Comparison of ENCODE assay signal across 35 mouse cellular contexts in genomic region chr15:88895119-88895518, GRCm38 (mm10). TPM values are rescaled to one million over a fixed set of nuclear protein-coding genes. Genes with fewer than 3 reads are reported as not detected.
A peak's percentile ranks its signal among the peaks of the same experiment; 100 is the strongest.
DNase-seq lines count a peak whose midpoint lies in the region; ATAC-seq and TF ChIP-seq lines count a peak whose summit lies in the region.
"Had no signal": no experiment of that assay in that cellular context is flagged by ENCODE, and none has a peak within 500 bp of the region (broad histone marks: within the 10 kb centered on the region; RNA-seq: fewer than 3 reads in every experiment).

No protein-coding gene starts in this region.

- no peak overlapping the region for H3K4me3 ChIP-seq in kidney, postnatal 0 days (replicated peaks; ENCODE audit: low read depth, low read length)
- no peak overlapping the region for H3K4me3 ChIP-seq in ES-Bruce4 (ENCODE audit: low read depth, low read length)
- H3K4me3 ChIP-seq: embryonic facial prominence, embryonic 10.5 days; embryonic facial prominence, embryonic 13.5 days; erythroblast, embryonic 14.5 days; forebrain, embryonic 12.5 days; forebrain, embryonic 15.5 days; heart, embryonic 13.5 days had no signal

- TF ChIP-seq EP300 in ES-Bruce4 (IDR thresholded peaks at IDR 0.05; ENCODE audit: insufficient read depth, low read depth, low read length), result no peak

- H3K27me3 ChIP-seq in kidney, postnatal 0 days (ENCODE audit: insufficient read depth, low read length), result no peaks in the 10 kb centered on the region; the same call in 1 of the 2 replicates
- H3K27me3 ChIP-seq in ES-Bruce4 (ENCODE audit: control insufficient read depth, insufficient read depth, low read length, poor library complexity, severe bottlenecking), result no peaks in the 10 kb centered on the region
- H3K27me3 ChIP-seq: forebrain, embryonic 15.5 days had no signal

- TF ChIP-seq POLR2A in ES-Bruce4 (IDR thresholded peaks at IDR 0.05; ENCODE audit: insufficient read depth, low read length), result no peak

- no peaks in the 10 kb centered on the region for H3K36me3 ChIP-seq in kidney, postnatal 0 days (ENCODE audit: insufficient read depth, low read length)
- H3K36me3 ChIP-seq in ES-Bruce4 (ENCODE audit: control insufficient read depth, insufficient read depth, low read length, poor library complexity, severe bottlenecking), result no peaks in the 10 kb centered on the region
- H3K36me3 ChIP-seq: embryonic facial prominence, embryonic 10.5 days; embryonic facial prominence, embryonic 13.5 days; forebrain, embryonic 12.5 days; forebrain, embryonic 15.5 days; heart, embryonic 13.5 days had no signal

- H3K9me3 ChIP-seq in kidney, postnatal 0 days (replicated peaks; ENCODE audit: low read length), result no peaks in the 10 kb centered on the region
- no peaks in the 10 kb centered on the region for H3K9me3 ChIP-seq in ES-Bruce4 (replicated peaks; ENCODE audit: control insufficient read depth, insufficient read depth, low read length, poor library complexity, severe bottlenecking)
- H3K9me3 ChIP-seq: embryonic facial prominence, embryonic 10.5 days; embryonic facial prominence, embryonic 13.5 days; forebrain, embryonic 12.5 days; forebrain, embryonic 15.5 days; heart, embryonic 13.5 days had no signal

- TF ChIP-seq CTCF in kidney, postnatal 0 days (IDR thresholded peaks at IDR 0.05; ENCODE audit: low read depth), result peak; percentile 17; the same call in 1 of the 2 replicates
- peak; percentile 57 for TF ChIP-seq CTCF in ES-Bruce4 (IDR thresholded peaks at IDR 0.05; ENCODE audit: low read depth, low read length)

- peaks cover 6% of the 10 kb centered on the region; the same call in 1 of the 2 replicates for H3K4me1 ChIP-seq in kidney, postnatal 0 days (replicated peaks; ENCODE audit: insufficient read depth, low read length)
- peaks cover 14% of the 10 kb centered on the region for H3K4me1 ChIP-seq in ES-Bruce4 (ENCODE audit: control insufficient read depth, insufficient read depth, low read length)

- no peak overlapping the region for H3K9ac ChIP-seq in kidney, postnatal 0 days (ENCODE audit: low read depth, low read length)
- no peak overlapping the region for H3K9ac ChIP-seq in ES-Bruce4 (ENCODE audit: low read depth, poor library complexity, severe bottlenecking)
- H3K9ac ChIP-seq: embryonic facial prominence, embryonic 13.5 days; forebrain, embryonic 12.5 days; forebrain, embryonic 15.5 days; heart, embryonic 13.5 days; hindbrain, embryonic 14.5 days had no signal

- no peak for DNase-seq in kidney, postnatal 0 days (ENCODE audit: low spot score)
- no peak for DNase-seq in kidney, postnatal 4 days
- DNase-seq in ES-CJ7 (ENCODE audit: low read depth, low spot score) (peak; percentile 54), ZHBTc4 (ENCODE audit: low read depth, low spot score) (peak; percentile 62)
- DNase-seq in gastrocnemius, adult 8-10 months (ENCODE audit: low spot score in 2 of 2), result no peak
- DNase-seq: adrenal gland, adult 2 months; adrenal gland, postnatal 14 days; cerebellum, adult 11 months; cerebellum, adult 8-10 months; cerebellum, postnatal 10 days; cerebellum, postnatal 36 days; embryo, embryonic 11 days; gastrocnemius, postnatal 10 days; gastrocnemius, postnatal 36 days; heart, postnatal 14 days; heart, postnatal 4 days; kidney, adult 11 months had no signal

- no peak overlapping the region for H3K27ac ChIP-seq in kidney, postnatal 0 days
- H3K27ac ChIP-seq in ES-Bruce4 (ENCODE audit: insufficient read depth, low read length), result no peak overlapping the region
- H3K27ac ChIP-seq: embryonic facial prominence, embryonic 10.5 days; embryonic facial prominence, embryonic 13.5 days; forebrain, embryonic 12.5 days; forebrain, embryonic 15.5 days; heart, embryonic 13.5 days; hindbrain, embryonic 14.5 days; hindbrain, postnatal 0 days had no signal

- WGBS in kidney, postnatal 0 days, result 61% methylated on average over 7 of the region's 7 CpGs

- no peak overlapping the region for H3K4me2 ChIP-seq in kidney, postnatal 0 days (ENCODE audit: low read length)
- H3K4me2 ChIP-seq: embryonic facial prominence, embryonic 13.5 days; forebrain, embryonic 12.5 days; forebrain, embryonic 15.5 days; heart, embryonic 13.5 days; hindbrain, embryonic 14.5 days had no signal

- ATAC-seq in kidney, postnatal 0 days (replicated peaks; ENCODE audit: low FRiP score, low read depth), result no peak
- ATAC-seq in megakaryocyte, adult 5-6 weeks (ENCODE audit: poor library complexity, severe bottlenecking), result no peak
- ATAC-seq: CD4-positive, CD25-positive, alpha-beta regulatory T cell, adult 4 months; forebrain, embryonic 15.5 days; hindbrain, postnatal 0 days; inflammation-experienced regulatory T-cells, adult 6 months had no signal

RNA-seq across cellular contexts. Expression of gene Pim3, which starts 33.1 kb away (rescaled TPM):
- 83.4 and 88.6 TPM in 2 replicates for polyA plus RNA-seq in kidney, postnatal 0 days (2015; fragmentation: Nextera tagmentation; extraction: Ambion mirVana)
- 128 and 136 TPM in 2 replicates for polyA plus RNA-seq in ES-Bruce4 (2011; ENCODE audit: insufficient read depth, insufficient read length, low read depth, missing spikeins)
- 10 to 100 TPM; 19.5 to 42.9 (median 25.7) TPM for total RNA-seq in gastrocnemius, adult 8-10 months (2022)
- 6.9 and 12.5 TPM in 2 replicates for total RNA-seq in megakaryocyte, adult 5-6 weeks (2015)
- 3.3 and 4.7 TPM in 2 replicates for total RNA-seq in megakaryocyte, adult 5-6 weeks (2017)

RNA-seq across cellular contexts. Expression of gene Ttll8, which starts 59.1 kb away (rescaled TPM):
- polyA plus RNA-seq in kidney, postnatal 0 days (2015; fragmentation: Nextera tagmentation; extraction: Ambion mirVana), result not detected in 2 replicates
- not detected in 2 replicates for polyA plus RNA-seq in ES-Bruce4 (2011; ENCODE audit: insufficient read depth, insufficient read length, low read depth, missing spikeins)
- total RNA-seq in gastrocnemius, adult 8-10 months (2022), result not detected
- not detected in 2 replicates for total RNA-seq in megakaryocyte, adult 5-6 weeks (2015)
- total RNA-seq in megakaryocyte, adult 5-6 weeks (2017), result not detected in 2 replicates
- total RNA-seq: adrenal gland, postnatal 14 days; gastrocnemius, postnatal 10 days; gastrocnemius, postnatal 36 days; granulocyte monocyte progenitor cell, adult 5-6 weeks; heart, adult 8-10 months; heart, postnatal 14 days; heart, postnatal 4 days; MEL had no signal
- polyA plus RNA-seq: adrenal gland, adult 2 months; C2C12; CD4-positive, CD25-positive, alpha-beta regulatory T cell, adult 4 months; embryonic facial prominence, embryonic 10.5 days; embryonic facial prominence, embryonic 13.5 days; erythroblast, embryonic 14.5 days; forebrain, embryonic 15.5 days; heart, embryonic 13.5 days; heart, embryonic 16.5 days; hindbrain, embryonic 11.5 days; hindbrain, embryonic 14.5 days; inflammation-experienced regulatory T-cells, adult 6 months had no signal

Comparison
In these comparisons a context has a peak if more than half of its experiments do, and no peak if none do; other contexts are left out.
1. DNase-seq: peak in ES-CJ7 (single experiment) and ZHBTc4 (single experiment); none in kidney, postnatal 0 days (single experiment), kidney, postnatal 4 days (0 of 2) and gastrocnemius, adult 8-10 months (0 of 2).